Mouse (Mus musculus) testis, adult 2 months (tissue): ENCODE results near the gene Lhpp.

ENCODE experiments used
- CTCF ChIP-seq: fragments of 200-500 bp; IDR thresholded peaks from 2 replicates; pipeline ENCODE4 v1.5.1; 2012; ENCODE audit warnings: low read depth, mild to moderate bottlenecking, inconsistent platforms, low read length, moderate library complexity; ENCODE audit not compliant: control insufficient read depth, insufficient read depth, insufficient replicate concordance
- POLR2A ChIP-seq: fragments of 200-500 bp; IDR thresholded peaks from 2 replicates; pipeline ENCODE4 v1.6.1; 2012; ENCODE audit warnings: low read depth, mild to moderate bottlenecking, inconsistent platforms, low read length, moderate library complexity; ENCODE audit not compliant: control insufficient read depth

- TF ChIP-seq CTCF (no peak), POLR2A (no peak)
Observed at GRCm38 (mm10) chr7:132608316-132609020, 2.0 kb upstream of the Lhpp start.
